Mouse (Mus musculus) E14TG2a.4 (cell line): ENCODE results near the gene Olfr494.

Experiments
- H3K27me3 ChIP-seq: 2 replicates; pipeline ENCODE4 v1.6.1; 2014; ENCODE audit warnings: low read length, control low read depth; ENCODE audit not compliant: insufficient read depth
- H3K36me3 ChIP-seq: 2 replicates; pipeline ENCODE4 v1.6.1; 2014; ENCODE audit warnings: low read length, control low read depth; ENCODE audit not compliant: insufficient read depth
- H3K4me1 ChIP-seq: replicated peaks from 2 replicates; pipeline ENCODE4 v1.6.1; 2014; ENCODE audit warnings: low read depth, low read length, control low read depth
- H3K4me3 ChIP-seq: replicated peaks from 2 replicates; pipeline ENCODE4 v1.5.1; 2014; ENCODE audit warnings: mild to moderate bottlenecking, low read length
- H3K9me3 ChIP-seq: 2 replicates; pipeline ENCODE4 v1.6.1; 2014; ENCODE audit warnings: low read length, control low read depth
- CTCF ChIP-seq: conservative IDR thresholded peaks from 2 replicates; pipeline ENCODE4 v1.5.1; 2014; ENCODE audit warnings: low read length
- NANOG ChIP-seq: IDR thresholded peaks from 2 replicates; pipeline ENCODE4 v1.6.1; 2014; ENCODE audit warnings: borderline replicate concordance, low read length, mixed read lengths
- POU5F1 ChIP-seq: IDR thresholded peaks from 2 replicates; pipeline ENCODE4 v1.6.1; 2014; ENCODE audit warnings: low read length, borderline replicate concordance

The Olfr494 gene

DNA sequence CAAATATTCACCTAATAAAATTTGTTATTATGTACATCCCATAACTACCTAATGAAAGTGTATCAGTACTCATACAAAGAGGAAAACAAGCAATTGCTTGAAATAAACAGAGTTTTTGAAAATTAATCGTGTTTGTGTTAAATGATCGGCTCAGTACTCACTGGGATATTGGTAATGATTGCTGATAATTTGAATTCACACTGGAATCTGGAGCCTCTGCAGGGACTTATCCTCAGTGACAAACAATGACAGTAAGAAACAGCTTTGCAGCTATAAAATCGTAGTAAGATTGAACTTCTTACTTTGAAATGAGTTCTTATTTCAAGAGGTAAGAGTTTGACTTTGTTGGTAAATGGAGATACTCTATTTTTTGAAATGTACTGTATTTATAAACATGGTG is at the start of gene Olfr494:
TSS of gene Olfr494 (plus strand) at position 301 of the 400 bp plus-strand sequence.
- Histone ChIP-seq H3K4me1 (no peaks in the 10 kb centered on the region), H3K4me3 (no peak within 1 kb of the TSS)
- TF ChIP-seq POU5F1, result no peak
- no peak for TF ChIP-seq CTCF
- TF ChIP-seq NANOG, result no peak

DNA sequence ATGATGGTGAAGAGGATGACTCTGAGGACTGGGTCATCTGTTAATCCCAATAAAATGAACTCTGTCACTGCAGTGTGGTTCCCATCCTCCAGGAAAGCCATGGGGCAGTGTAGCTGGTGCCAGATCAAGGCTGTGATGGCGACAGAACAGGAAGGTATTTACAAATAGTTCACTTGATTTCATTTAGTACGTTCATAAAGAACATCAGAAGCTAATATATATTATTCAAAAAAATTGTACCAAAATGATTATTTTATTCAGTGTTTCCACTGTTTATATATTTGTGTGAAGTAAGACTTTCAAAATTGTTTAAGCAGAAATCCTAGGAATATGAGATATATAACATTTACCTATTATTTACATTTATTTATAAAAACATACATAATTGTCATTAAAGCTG is 41.6 kb upstream of the Olfr494 start, which contains the start of gene Olfr492:
TSS of gene Olfr492 (minus strand) at position 101 of the 400 bp plus-strand sequence.
- Histone ChIP-seq H3K9me3 (peaks cover 12% of the 10 kb centered on the region), H3K36me3 (no peaks in the 10 kb centered on the region), H3K4me1 (no peaks in the 10 kb centered on the region), H3K4me3 (no peak within 1 kb of the TSS), H3K27me3 (no peaks in the 10 kb centered on the region)
- TF ChIP-seq NANOG, result no peak

More for the DNA sequence above, at the start of gene Olfr494:
- Histone ChIP-seq H3K36me3 (no peaks in the 10 kb centered on the region), H3K27me3 (no peaks in the 10 kb centered on the region), H3K9me3 (peaks cover 8% of the 10 kb centered on the region)

DNA sequence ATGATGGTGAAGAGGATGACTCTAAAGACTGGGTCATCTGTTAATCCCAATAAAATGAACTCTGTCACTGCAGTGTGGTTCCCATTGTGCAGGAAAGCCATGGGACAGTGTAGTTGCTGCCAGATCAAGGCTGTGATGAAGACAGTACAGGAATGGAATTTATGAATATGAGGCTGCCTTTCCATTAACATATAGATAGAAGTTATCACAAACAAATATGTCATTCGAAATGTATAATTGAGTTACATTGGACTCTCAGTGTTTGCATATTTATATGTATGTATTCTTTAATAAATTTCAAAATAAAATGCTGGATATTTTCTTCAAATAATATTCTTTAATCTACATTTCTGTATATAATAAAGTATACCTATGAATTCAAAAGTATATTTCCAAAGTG is 18.3 kb upstream of the Olfr494 start, which contains the start of gene Olfr493:
TSS of gene Olfr493 (minus strand) at position 101 of the 400 bp plus-strand sequence.
- Histone ChIP-seq H3K36me3 (no peaks in the 10 kb centered on the region), H3K4me3 (no peak within 1 kb of the TSS)
- TF ChIP-seq NANOG, result no peak
- TF ChIP-seq CTCF, result no peak
- TF ChIP-seq POU5F1, result no peak

DNA sequence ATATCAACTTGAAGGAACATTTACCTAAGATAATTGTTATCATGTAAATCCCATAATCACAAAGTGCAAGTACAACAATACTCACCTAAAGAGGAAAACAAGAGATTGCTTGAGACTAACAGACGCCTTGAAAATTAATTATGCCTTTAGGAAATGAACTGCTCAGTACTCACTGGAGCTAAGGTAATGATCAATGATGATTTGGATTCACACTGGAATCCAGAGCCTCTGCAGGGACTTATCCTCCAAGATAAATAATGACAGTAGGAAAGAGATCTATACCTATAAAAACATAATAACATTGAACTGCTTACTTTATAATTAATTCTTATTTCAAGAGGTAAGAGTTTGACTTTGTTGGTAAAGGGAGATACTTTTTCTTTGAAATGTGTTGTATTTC is 27.7 kb downstream of the Olfr494 start, which contains the start of gene Olfr495:
TSS of gene Olfr495 (plus strand) at position 301 of the 400 bp plus-strand sequence.
- Histone ChIP-seq H3K9me3 (no peaks in the 10 kb centered on the region), H3K27me3 (no peaks in the 10 kb centered on the region), H3K36me3 (no peaks in the 10 kb centered on the region), H3K4me1 (no peaks in the 10 kb centered on the region), H3K4me3 (no peak within 1 kb of the TSS)
- no peak for TF ChIP-seq POU5F1
- TF ChIP-seq NANOG, result no peak
- no peak for TF ChIP-seq CTCF

More for the DNA sequence above, 18.3 kb upstream of the Olfr494 start, which contains the start of gene Olfr493:
- no peaks in the 10 kb centered on the region for H3K4me1 ChIP-seq
- H3K9me3 ChIP-seq, result no peaks in the 10 kb centered on the region
- H3K27me3 ChIP-seq, result no peaks in the 10 kb centered on the region
